Mouse (Mus musculus) lung, postnatal 0 days (tissue): Measurements from ENCODE around the gene Tmprss11f.

ENCODE experiments used
- CTCF ChIP-seq: IDR thresholded peaks from 2 replicates; pipeline ENCODE4 v1.5.1; 2016; ENCODE audit warnings: antibody characterized with exemption, mild to moderate bottlenecking
- EP300 ChIP-seq: IDR thresholded peaks from 2 replicates; pipeline ENCODE4 v1.6.1; 2016; ENCODE audit warnings: antibody characterized with exemption, mild to moderate bottlenecking, control low read depth

DNA sequence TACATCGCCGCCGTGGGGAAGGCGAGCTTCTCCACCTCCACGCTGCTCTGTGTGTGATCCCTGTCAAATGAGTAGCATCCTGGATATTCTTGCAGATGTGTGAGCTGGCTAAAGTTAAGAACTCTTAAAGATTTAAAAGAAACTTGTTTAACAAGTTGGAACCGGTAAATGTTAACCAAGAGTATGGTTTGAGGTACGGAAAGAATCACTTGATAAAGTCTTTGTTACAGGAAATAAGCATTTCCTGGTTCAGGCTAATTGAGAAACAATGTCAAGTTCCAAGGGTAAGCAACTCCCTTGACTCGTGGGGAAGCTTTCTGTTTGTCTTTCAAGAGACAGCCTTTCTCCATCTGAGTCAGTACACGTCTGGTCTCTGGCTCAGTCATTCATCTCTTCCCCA, 113.7 kb downstream of the Tmprss11f start, which contains the start of gene Tmprss11g:
- TF ChIP-seq CTCF (no peak), EP300 (no peak)
